Mouse (Mus musculus) left cerebral cortex, adult 11 months (tissue): ENCODE data around the gene Mapk12.

Experiments used
- DNase-seq: peaks from one replicate; pipeline ENCODE4 v3.0.0; 2022; ENCODE audit warnings: low spot score

Gene Mapk12

DNA sequence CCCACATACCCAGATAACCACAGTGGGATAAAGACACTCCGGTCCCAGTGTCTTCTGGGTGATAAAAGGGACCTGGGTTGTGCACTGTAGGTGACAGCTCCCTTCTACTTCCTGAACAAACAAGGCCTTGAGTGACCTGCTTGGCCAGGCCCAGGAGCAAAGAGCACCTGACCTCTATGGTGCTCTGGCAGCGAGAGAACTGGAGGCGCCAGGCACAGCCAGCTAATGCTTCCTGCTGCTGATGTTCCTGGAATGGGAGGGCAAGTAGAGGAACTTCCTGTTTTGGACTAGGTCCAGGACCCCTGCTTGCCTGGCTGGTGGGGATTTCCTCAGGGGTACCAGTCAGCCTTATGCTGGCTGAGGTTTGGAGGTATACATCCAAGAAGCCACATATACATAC, 29.6 kb upstream of the Mapk12 start:
- DNase-seq = no peak

DNA sequence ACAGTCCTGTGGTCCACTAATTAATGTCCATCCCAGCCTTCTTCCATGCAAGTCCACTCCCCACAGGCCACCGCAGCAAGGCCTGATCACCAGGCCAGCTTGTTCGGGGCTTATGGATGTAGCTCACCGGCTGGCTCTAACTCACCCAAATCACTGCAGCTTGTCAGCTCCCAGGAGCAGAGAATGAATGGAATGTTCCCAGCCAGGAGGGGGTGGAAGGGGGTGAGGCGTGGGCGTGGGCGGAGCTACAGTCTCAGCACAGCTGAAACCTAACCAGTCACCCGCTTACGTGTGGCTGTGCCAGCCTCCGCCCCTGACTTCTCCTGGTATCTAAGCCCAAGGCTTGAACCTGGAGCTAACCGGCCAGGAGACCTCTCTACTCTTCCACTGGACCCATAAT, 28.9 kb upstream of the Mapk12 start:
- peak; percentile 80 for DNase-seq

DNA sequence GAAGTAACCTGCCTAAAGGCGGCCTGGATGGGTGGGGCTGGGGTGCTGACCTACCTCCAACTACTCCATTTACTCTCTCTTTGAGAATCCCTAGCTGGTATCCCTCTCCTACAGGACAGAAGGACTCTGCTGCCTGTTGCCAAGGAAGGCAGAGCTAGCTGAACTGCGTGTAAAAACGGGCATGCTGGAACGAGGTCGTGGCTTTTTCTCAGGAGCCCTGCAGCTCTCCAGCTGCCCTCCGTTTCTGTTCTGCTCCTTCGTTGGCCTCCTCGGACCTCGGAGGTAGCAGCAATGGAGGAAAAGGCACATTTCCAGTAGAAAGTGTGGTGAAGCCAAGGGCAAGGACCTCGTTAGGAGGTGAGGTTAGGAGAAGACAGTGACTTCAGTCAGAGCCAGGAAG, 28.4 kb upstream of the Mapk12 start:
- DNase-seq = no peak

DNA sequence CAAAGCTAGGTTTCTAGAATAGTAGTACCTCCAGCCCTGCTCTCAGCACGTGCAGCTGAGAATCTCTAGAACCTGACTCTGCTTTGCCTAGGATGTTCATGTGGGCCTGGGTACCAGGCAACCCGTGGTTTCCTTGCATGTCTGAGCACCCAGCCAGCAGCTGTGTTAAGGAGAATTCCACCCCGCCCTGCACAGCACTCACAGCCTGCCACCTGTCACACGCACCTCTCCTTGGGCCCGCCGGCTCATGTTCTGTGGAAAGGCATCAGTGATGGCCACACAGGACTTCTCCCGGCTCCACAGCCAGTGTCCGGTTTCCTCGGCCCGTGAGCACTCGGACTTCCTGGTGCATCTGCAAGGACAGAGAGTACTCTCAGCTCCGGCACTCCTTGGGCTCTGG, 25.0 kb upstream of the Mapk12 start:
- DNase-seq = no peak

DNA sequence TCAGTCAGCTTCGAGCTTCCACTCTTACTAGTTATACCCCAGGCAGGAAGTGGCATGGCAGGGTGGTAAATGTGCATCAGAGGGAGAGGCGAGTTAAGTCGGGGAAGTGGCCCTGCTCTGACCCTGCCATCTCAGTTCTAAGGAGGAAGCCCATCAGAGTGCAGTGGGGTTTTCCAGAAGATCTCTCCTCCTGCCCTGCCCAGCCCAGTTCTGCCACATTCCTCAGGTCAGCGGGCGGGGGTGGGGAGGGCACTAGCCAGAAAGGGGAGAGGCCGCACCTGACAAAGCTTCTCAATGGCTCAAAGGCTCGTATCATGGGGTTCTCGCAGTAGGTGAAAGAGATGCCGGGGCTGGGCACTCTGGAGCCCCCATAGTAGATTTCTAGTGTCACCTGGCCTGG, 20.9 kb upstream of the Mapk12 start:
- DNase-seq = no peak

DNA sequence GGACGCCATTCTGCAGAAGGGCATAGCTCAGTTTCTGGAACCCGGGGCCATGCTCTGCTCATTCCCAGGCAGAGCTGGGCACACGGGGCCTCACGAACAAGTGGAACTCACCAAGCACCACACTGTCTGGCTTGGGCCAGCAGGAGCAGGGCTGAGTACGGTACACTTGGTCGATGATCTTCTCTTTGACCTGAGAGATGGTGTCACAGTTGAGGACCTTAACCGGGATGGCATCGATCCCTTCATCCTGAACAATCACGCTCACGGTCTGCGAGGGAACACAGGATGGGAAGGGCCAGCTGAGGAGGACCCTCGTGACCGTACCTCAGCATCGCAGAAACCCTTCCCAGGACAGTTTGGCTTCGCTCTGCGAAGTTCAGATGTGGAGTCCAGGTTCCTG, 18.0 kb upstream of the Mapk12 start:
- DNase-seq = no peak

DNA sequence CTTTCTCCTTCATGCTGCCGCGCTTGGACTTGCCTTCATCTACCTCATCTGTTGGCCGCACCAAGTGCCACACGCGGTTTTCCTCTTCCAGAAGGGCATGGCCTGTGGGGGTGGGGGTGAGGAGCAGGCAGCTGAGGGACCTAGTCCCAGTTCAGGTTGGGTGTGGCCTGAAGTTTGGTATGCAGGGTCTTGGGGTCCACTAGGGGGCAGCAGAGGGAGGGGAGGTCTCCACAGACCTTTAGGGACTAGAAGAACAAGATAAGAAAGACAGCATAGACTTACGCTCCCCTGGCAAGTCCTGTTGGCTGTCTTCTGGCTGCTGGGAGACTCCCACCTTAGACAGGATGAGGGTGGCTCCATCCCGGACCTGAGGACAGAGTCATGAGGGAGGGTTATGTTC, 17.5 kb upstream of the Mapk12 start:
- DNase-seq = no peak

DNA sequence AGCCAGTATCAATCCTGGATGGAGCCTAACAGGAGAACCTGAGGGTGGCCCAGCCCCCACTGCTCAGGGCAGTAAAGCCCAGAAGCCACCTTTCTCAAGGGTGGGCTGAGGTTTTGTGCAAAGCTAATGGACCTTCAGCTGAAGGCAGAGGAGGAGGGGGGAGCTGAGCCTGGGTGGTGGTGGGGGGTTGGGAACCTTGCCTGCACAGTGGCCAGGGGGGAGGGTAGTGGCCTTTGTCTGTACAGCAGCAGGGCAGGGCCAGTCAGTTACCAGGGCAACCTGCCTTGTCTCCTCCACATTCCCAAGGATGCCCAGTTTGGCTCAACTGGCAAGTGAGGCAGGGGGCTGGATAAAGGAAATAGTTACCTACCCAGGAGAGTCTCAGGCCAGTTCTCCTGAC, 11.8 kb upstream of the Mapk12 start:
- no peak for DNase-seq

DNA sequence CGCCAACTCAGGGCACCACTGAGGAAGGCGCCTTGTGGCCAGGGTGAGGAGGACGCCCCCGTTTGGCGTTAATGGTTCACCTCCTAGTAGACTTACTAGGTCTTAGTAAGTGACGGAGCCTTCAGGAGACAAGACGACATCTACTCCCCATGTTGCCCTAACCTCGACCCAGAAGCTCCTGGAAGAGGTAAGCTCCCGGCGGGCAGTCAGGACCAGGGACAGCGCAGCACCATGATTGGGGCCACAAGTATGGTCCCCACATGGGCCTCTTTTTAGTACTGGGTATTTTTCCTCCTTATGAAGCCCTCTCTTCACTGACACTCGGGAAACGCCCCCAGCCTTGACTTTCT, 9.5 kb upstream of the Mapk12 start:
- no peak for DNase-seq

DNA sequence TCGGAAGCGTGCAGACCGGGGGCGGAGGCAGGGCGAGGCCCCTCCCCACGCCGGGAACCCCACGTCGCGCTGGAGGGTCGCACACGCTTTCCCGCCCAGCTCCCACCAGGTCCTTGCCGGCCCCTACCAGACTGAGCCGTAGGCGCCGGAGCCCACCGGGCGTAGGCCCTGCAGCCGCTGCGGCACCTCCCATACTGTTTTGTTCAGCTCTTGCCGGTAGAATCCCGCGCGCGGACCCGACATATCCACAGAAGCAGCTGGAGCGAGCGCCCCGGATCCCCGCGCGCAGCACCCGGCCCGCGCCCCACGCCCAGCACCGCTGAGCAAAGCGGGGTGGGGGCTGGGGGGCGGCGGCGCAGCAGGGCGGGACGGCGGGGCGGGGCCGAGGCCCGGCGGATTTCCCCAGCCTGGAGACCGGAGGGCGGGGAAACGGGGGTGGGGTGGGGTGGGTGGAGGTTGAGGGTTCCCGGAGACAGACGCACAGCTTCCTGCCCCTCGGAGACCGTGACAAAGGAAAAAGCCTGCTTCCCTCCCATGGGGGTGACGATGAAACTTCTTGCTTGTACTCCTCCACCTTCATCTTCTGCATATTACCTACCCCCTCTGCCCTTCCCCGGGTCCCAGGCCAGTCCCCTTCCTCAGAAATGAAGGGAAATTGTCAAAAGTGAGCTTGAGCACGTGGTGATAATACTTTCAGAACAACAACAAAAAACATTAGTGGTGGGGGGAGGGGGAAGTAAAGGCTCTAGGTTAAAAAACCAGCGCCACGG, 9.0 kb upstream of the Mapk12 start, which contains the start of gene Mapk11:
TSS of gene Mapk11 (minus strand) at position 358 of the 770 bp plus-strand sequence.
- DNase-seq = no peak

DNA sequence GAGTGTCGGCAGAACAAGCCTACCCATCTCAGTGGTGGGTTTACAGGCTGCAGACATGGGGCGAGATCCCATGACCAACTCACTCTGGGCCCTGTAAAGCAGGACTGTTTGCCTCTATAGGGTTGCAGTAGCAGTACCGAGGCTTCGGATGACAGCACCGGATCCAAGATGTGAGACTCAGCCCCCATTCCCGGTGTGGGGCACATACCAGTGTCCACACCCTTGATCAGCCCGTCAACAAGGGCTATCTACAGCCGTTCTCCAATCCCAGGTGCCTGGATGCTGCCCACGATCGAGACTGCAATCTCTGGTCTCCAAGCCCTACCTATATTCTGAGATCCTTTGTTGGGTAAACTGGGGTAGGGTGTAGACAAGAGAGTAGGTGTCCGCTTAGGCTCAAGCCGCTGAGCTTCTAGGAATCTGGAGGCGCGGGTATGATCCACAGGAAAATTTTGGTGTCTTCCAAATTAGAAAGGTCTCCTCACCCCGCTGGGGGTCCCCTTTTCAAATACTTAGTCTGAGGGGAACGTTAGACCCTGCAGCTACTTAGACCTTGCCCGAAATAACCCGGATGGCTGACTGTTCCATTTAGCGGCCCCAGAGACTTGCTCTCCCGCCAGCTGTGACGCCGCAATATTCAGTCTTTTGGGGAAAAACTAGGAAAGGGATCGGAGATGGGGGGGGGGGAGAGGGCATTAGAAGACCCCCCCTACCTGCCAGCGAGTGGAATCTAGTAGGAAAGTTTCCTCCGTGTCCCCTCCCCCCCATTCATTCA, 8.2 kb upstream of the Mapk12 start:
- no peak for DNase-seq

DNA sequence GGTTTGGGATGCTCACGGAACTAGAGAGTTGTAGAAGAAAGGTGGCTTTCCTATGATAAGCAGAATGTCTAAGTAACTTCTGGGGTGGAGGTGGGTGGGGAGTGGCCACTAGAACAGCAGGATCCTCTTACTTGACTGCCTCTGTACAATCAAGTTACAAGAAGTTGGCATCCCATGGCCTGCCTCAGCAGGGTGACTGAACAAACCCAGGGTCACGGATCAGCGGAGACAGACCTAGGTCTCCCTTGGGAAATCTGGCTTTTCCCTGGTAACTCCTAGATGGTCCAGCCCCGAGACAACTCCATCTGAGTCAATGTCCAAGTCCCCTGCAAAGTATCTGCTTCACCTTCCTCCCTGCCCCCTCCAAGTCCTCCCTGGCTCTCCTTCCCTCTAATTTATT, 7.4 kb upstream of the Mapk12 start:
- DNase-seq = no peak

DNA sequence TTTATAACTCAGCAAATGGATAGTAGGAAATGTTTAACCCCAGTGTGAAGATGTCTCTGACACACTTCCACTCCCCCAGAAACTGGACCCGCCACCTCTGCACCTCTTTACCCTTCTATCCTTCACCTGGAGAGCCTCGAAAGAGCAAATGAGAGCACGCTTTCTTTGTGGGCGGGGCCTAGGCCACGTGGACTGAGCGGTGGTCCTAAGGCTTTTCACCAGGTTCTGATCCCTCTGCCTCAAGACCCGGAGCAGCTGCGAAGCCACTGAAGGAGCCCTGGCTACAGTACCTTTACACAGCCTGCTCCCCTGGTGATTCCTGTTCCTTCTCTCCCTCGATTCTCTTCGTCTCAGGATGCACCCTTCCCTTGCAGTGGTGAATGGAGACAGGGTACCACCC, 7.0 kb upstream of the Mapk12 start:
- DNase-seq = no peak

DNA sequence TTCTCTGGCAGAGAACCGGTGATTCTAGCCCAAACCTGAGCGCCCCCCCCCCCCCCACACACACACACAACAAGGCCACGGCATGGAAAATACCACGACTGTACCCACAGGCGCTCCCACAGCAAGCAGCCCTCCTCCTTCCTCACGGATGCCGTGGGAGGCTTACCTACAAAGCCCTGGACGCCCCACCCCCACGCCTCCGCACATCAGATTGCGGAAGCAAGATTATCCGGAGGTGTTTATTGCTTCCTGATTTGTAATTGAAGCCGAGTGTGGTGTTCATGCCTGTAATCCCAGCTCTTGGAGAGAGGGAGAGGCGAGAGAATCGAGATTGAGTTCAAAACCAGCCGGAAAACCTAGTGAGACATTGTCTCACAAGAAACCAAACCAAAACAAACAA, 6.5 kb upstream of the Mapk12 start:
- no peak for DNase-seq

DNA sequence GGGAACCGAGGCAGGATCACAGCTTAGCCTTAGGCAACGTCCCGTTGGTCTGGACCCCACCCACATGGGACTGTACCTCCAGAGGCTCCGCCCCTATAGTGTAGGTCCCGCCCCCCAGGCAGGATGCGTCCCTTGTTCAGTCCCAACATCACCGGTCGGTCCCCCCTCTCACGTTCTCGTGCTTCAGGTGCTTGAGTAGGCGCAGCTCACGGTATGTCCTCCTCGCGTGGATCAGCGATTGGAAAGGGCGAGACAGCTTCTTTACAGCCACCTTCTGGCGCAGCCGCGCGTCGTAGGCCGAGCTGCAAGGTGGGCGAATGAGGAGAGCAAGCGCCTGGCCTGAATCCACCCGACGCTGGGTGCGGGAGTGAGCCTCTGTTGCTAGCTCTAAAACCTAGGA, 6.0 kb upstream of the Mapk12 start:
- no peak for DNase-seq

DNA sequence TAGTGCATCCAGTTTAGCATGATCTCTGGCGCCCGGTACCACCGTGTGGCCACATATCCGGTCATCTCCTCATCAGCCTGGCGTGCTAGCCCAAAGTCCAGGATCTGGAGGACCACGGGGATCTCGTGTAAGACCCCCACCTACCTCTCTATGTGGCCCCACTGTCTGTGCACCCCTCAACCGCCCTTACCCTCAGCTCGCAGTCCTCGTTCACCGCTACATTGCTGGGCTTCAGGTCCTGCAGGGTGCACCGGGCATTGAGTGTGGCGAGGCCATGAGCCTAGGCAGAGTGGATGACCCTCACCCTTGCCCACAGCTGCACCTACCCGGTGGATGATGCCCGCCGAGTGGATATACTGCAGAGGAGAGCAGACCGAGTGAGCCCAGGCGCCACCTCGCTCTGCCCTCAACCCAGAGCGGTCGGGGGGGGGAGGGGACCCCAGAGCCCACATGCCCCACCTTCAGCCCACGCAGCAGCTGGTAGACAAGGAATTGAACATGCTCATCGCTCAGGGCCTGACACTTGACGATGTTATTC, 5.4 kb upstream of the Mapk12 start:
- no peak for DNase-seq

DNA sequence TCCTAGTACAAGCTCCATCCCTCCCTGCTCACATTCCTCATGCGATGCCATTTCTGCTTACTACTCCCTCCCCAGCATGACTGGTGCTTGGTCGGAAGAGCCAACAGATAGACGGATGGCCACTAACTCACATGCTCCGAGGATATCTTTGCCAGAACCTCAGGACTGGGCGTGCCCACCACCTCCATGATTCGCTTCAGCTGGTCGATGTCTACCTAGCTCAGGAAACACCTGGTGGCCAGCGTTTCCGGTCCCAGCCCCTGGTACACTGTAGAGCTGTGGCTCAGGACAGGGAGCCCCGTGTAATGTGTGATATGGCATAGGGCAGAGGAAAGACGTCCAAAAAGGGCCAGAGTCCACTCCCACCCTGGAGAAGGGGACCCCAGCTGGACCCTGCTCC, 4.5 kb upstream of the Mapk12 start:
- no peak for DNase-seq

DNA sequence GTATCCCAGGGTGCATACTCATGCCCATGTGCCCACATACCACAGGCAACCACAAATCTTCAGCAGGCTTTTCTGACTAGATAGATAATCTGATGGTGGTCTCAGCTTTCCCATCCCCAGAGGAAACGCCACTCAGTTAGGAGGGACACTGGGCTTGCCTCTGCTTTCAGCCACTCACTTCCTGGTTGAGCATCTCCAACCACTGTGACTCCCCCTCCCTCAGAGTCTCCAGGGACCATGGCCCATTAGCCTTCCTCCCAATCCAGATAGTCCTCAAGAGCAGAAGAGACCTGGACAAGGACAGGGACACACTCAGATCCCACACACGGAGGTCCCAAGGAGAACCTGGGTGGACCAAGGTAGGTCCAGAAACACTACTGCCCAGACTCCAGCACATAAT, 2.6 kb upstream of the Mapk12 start:
- DNase-seq = no peak

DNA sequence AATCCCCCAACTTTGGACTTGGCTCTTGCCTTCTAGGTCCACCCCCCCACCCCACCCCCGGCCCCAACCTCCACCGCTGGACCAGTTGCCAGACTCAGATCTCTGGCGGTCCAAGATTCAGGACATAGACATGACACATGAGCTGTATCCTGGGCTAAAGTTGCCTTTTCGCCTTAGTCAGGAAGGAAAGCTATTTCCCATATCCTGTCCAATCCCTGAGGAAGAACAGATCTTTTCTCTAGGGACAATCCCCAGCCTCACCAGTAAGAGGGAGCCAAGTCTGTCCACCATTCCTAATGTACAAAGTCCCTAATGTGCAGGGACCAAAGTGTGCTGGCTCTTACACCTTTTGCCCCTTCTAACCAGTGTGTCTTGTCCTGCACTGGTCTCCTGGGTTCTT, 1.4 kb upstream of the Mapk12 start:
- no peak for DNase-seq

DNA sequence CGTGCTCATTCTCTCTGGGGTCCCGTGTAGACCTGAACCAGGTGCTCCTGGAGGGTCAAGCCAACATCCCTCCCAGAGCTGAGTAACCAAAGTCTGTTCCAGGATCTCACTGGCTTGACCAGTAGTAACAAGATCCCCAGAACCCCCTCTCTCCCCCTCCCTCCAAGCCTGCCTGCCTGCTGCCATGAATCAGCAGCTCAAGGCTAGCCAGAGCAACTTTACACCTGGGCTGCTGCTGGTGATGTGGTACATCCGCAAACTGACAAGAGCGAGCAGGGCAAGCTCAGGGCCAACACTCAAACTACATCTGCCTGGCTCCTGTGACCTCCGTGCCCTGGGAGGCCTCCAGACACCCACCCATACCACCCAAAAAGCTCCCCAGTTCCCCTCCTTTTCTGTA, 940 bp upstream of the Mapk12 start:
- DNase-seq = no peak

DNA sequence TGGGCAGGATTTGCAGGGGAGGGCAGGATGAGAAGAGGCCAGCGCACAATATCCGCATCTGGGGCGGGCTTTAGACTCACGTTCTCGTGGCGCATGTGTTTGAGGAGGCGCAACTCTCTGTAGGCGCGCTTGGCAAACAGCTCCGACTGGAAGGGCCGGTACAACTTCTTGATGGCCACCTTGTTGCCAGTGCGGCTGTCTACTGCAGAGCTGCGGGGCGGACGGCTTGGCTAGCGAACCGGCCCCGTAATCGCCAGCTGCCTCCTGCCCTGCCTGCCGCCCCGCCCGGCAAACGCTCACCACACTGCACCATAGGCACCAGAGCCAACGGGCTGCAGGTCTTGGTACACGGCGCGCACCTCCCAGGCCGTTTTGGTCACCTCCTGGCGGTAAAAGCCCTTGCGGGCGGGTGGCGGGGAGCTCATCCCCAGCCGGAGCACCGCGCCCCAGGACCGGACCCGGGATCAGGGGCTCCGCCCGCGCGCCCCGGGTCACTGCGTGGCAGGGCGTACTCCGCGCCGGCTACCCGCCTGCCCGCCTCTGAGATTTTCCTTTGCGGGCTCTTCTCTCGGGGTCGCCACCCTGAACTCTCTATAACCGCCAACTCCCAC, 350 bp downstream of the Mapk12 start:
- DNase-seq = peak; percentile 50

DNA sequence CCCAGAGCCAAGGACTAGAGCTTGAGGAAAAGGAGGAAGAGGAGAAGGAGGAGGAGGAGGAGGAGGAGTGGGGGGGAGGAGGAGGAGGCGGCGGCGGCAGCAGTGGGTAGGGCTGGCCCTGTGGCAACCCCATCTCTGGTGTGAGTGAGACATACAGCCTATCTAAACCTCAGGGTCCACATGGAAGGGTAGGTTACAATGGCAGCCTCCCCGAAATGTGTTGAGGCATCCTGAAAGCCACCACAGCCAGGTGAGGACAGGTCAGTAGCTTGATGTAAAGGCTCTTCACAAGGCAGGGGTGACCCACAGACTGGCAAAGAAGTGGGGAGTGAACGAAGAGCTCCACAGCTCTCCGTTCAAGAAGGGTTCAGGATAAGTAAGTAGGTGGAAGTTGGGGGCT, 2.0 kb downstream of the Mapk12 start:
- DNase-seq = no peak

DNA sequence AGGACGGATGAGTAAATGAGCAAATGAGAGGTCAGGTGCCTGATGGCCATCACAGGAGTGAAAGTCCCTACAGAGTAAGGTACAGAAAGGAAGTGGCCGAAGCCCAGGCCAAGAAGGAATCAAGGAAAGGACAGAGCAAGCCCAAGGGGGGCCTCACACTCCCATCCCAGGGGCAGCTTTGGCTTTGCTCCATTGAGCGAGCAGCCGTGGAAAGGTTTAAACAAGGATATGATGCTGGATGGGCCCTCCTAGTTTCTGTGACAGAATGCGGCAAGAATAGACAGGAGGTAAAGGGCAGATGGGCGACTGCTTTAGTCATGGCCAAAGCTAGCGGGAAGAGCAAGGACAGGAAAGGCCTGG, 2.5 kb downstream of the Mapk12 start:
- DNase-seq = no peak
